Mouse (Mus musculus) lung, embryonic 14.5 days (tissue): ENCODE measurements around the gene Nr4a2. TPM values are rescaled to one million over a fixed set of nuclear protein-coding genes. Genes with fewer than 3 reads are reported as not detected.

Experiments used
- ATAC-seq: fragments of 200-750 bp; cut with Nextera tagmentation; 2 replicates; pipeline ENCODE4 v1.8.0; 2017; ENCODE audit warnings: mild to moderate bottlenecking, moderate TSS enrichment, moderate library complexity; ENCODE audit not compliant: insufficient read depth
- DNase-seq: peaks from one replicate; pipeline ENCODE4 v3.0.0-alpha.2; 2015
- H3K27ac ChIP-seq: fragments of 300-500 bp; sonication (generic); 2 replicates; pipeline ENCODE4 v1.5.1; 2014; ENCODE audit warnings: low read depth, mild to moderate bottlenecking, moderate library complexity
- H3K27me3 ChIP-seq: fragments of 300-500 bp; sonication (generic); 2 replicates; pipeline ENCODE4 v1.6.1; 2014; ENCODE audit warnings: low read length, control low read depth; ENCODE audit not compliant: insufficient read depth
- H3K36me3 ChIP-seq: fragments of 300-500 bp; sonication (generic); 2 replicates; pipeline ENCODE4 v1.6.1; 2014; ENCODE audit warnings: control low read depth; ENCODE audit not compliant: insufficient read depth
- H3K4me1 ChIP-seq: fragments of 300-500 bp; sonication (generic); 2 replicates; pipeline ENCODE4 v1.6.1; 2014; ENCODE audit warnings: antibody characterized with exemption, control low read depth; ENCODE audit not compliant: insufficient read depth
- H3K4me2 ChIP-seq: fragments of 300-500 bp; sonication (generic); 2 replicates; pipeline ENCODE4 v1.6.1; 2014; ENCODE audit warnings: mild to moderate bottlenecking
- H3K4me3 ChIP-seq: fragments of 300-500 bp; sonication (generic); 2 replicates; pipeline ENCODE4 v1.5.1; 2014; ENCODE audit warnings: low read depth, low read length
- H3K9ac ChIP-seq: fragments of 300-500 bp; sonication (generic); 2 replicates; pipeline ENCODE4 v1.6.1; 2014
- H3K9me3 ChIP-seq: fragments of 300-500 bp; sonication (generic); 2 replicates; pipeline ENCODE4 v1.6.1; 2016; ENCODE audit warnings: low read depth, low read length, control low read depth
- CTCF ChIP-seq: IDR thresholded peaks from 2 replicates; pipeline ENCODE4 v1.5.1; 2016; ENCODE audit warnings: antibody characterized with exemption, low read depth
- WGBS: fragments of 180-500 bp; shearing (Covaris S2); extraction: QIAGEN DNeasy Blood & Tissue Kit; methylation state at CpG from one replicate; pipeline ENCODE4 v1.1.7; 2014; 5-methylcytosine and 5-hydroxymethylcytosine counted together
- polyA plus RNA-seq: library from polyadenylated mRNA; unstranded; fragments of >200 nt; fragmentation: Nextera tagmentation; extraction: Ambion mirVana; gene quantifications from 2 replicates; pipeline ENCODE4 v1.2.1, GENCODE M21; 2014

Gene Nr4a2
- polyA plus RNA-seq, 1 experiment from 2014 or later, result 5.9 TPM

DNA sequence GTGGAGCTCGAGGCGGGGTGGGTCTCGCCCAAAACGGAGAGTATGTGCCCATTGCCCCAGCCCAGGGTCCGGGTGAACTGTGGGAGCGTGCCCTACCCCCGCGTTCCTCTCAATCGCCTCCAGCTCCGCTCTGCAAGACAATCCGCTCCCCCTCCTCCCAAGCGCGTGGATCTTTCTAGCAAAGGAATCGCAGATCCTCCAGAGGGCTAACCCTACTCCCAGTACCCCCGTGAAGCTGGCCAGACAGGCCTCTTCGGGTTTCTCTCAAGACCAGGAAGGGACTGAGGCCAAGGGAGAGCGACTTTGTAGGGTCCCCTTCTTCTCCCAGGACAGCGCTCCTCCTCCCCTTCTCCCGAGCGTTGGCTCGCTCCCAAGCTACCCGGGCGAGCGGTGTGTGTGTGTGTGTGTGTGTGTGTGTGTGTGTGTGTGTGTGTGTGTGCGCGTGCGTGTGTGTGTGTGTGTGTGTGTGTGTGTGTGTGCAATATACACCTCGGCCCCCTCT is 7.9 kb downstream of the Nr4a2 start:
- peak; percentile 66 for DNase-seq
- Histone ChIP-seq H3K4me3 (peak overlapping the region; percentile 73), H3K9ac (peak overlapping the region; percentile 65), H3K27ac (peak overlapping the region; percentile 83; the same call in 1 of the 2 replicates), H3K4me2 (peak overlapping the region; percentile 90), H3K4me1 (0 out of 2 replicates have a peak, but pooled peaks cover 3% of the 10 kb centered on the region), H3K9me3 (peaks cover 3% of the 10 kb centered on the region; the same call in 1 of the 2 replicates), H3K36me3 (no peaks in the 10 kb centered on the region), H3K27me3 (peaks cover 31% of the 10 kb centered on the region)
- ATAC-seq, result peak; percentile 45
- under 1% methylated on average over 22 of the region's 28 CpGs for WGBS
- TF ChIP-seq CTCF, result no peak

DNA sequence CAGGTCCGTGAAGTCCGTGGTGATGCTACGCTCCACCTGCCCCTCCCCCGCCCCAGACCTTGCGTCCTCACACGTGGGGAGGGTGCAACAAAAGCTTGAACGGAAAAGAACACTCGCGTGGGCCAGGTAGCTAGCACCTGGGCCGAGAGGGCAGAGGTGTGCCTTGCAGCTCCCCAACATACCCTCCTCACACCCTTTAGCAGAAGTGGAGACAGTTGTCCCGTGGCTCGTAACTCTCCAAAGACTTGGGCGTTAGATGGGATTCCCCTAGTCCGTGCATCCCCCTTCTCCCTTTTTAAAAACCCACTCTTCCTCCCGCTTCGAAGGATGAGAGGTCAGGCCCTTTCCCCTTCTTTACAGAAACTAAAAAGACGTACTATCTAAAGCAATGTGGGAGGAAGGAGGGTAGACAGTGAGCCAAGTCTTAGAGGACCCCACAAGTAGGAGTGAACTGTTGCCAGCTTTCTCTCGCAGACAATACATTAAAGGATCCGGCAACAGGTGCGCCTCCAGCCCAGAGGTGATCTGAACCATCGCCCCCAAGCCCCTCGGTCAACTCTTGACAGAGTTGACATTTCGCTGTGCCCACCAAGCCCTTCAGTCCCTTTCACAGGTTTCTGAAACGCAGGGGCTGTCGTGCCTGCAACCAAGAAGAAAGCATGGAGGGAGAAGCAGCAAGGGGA is 8.5 kb downstream of the Nr4a2 start:
- Histone ChIP-seq H3K4me2 (peak overlapping the region; percentile 90), H3K4me3 (peak overlapping the region; percentile 73), H3K4me1 (0 out of 2 replicates have a peak, but pooled peaks cover 3% of the 10 kb centered on the region), H3K27me3 (peaks cover 37% of the 10 kb centered on the region), H3K9ac (peak overlapping the region; percentile 65), H3K27ac (no peak overlapping the region), H3K9me3 (peaks cover 3% of the 10 kb centered on the region; the same call in 1 of the 2 replicates), H3K36me3 (no peaks in the 10 kb centered on the region)
- ATAC-seq, result peak; percentile 12
- under 1% methylated on average over 25 of the region's 25 CpGs for WGBS
- DNase-seq, result peak; percentile 39
- TF ChIP-seq CTCF, result no peak

DNA sequence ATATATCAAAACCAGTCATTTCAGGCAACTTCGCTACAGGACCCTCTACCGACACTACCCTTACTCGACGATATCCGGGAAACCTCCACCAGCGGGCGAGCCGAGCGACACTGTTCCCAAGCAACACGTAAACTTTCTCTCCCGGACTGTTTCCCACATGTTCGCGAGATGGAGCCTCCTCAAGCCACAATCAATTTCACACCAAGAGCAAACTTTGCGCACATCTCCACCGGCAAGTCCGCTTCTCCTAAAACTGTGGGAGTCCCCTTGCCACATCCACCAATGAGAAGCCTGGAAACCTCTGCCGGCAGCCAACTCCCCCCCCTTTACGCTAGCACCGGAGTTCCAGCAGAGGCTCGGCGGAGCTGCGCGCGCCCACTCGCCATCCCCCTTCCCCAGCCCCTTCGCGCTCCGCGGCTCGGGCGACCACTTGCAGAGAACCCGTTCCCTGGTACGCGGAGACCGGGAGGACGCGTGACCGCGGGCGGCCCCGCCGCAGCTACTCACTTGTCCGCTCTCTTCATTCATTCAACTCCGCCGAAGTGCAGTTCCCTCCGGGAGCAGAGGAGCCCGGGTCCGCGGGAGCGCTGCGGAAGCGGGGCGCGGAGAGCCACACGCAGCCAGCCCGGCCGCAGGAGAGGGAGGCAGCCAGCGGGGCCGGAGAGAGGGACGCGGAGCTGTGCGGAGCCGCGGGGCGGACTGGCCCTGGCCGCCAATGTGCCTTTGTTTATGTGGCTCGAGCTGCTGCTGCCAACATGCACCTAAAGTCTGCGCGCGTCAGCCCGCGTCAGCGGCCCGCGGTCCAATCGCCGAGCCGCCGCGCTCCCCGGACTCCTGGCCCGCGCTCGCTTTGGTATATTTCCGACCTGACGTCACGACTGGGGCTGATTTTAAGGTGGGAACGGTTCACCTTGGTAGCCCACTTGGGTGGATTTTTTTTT is 9.3 kb downstream of the Nr4a2 start:
- no peaks in the 10 kb centered on the region for H3K36me3 ChIP-seq
- TF ChIP-seq CTCF, result no peak
- peak overlapping the region; percentile 73 for H3K4me3 ChIP-seq
- H3K4me1 ChIP-seq, result 0 out of 2 replicates have a peak, but pooled peaks cover 3% of the 10 kb centered on the region
- DNase-seq (peak; percentile 87), ATAC-seq (peak; percentile 77)
- peak overlapping the region; percentile 90 for H3K4me2 ChIP-seq
- peaks cover 46% of the 10 kb centered on the region for H3K27me3 ChIP-seq
- peak overlapping the region; percentile 42; the same call in 1 of the 2 replicates for H3K27ac ChIP-seq
- peaks cover 3% of the 10 kb centered on the region; the same call in 1 of the 2 replicates for H3K9me3 ChIP-seq
- under 1% methylated on average over 78 of the region's 88 CpGs for WGBS
- peak overlapping the region; percentile 65 for H3K9ac ChIP-seq

DNA sequence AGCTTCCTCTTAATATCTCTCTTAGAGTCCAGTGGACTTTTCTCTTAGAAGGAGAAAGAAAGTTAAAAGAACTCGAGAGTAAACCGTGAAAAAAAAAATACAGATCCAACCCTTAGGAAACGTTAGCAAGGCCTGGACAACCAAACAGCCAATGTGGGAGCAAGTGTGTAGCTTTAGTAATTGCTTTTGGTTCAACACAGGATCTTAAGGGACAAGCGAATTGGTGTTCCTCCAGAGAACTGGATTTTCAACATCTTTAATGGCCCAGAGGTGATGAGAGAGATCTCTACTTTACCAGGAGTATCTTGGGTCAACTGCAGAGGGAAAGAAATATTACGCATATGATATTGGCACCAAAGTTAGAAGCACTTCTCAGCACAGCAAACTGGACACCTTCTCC is 10.4 kb downstream of the Nr4a2 start:
- Histone ChIP-seq H3K36me3 (no peaks in the 10 kb centered on the region), H3K27me3 (peaks cover 56% of the 10 kb centered on the region), H3K9ac (no peak overlapping the region), H3K4me1 (0 out of 2 replicates have a peak, but pooled peaks cover 3% of the 10 kb centered on the region), H3K27ac (no peak overlapping the region), H3K9me3 (peaks cover 3% of the 10 kb centered on the region; the same call in 1 of the 2 replicates), H3K4me3 (peak overlapping the region; percentile 73), H3K4me2 (peak overlapping the region; percentile 90)
- ATAC-seq, result no peak
- no peak for TF ChIP-seq CTCF
- WGBS, result 25% methylated on average over 5 of the region's 5 CpGs
- DNase-seq, result no peak

GRCm38 (mm10) chr2:57112949-57113348 is 10.9 kb downstream of the Nr4a2 start:
- Histone ChIP-seq H3K4me2 (no peak overlapping the region), H3K36me3 (no peaks in the 10 kb centered on the region), H3K4me3 (no peak overlapping the region), H3K9me3 (peaks cover 3% of the 10 kb centered on the region; the same call in 1 of the 2 replicates), H3K27ac (no peak overlapping the region), H3K27me3 (peaks cover 61% of the 10 kb centered on the region), H3K4me1 (0 out of 2 replicates have a peak, but pooled peaks cover 3% of the 10 kb centered on the region), H3K9ac (no peak overlapping the region)
- DNase-seq (no peak), ATAC-seq (no peak)
- WGBS, result 30% methylated on average over 6 of the region's 6 CpGs
- TF ChIP-seq CTCF, result no peak

- Histone ChIP-seq H3K4me2 (no peak overlapping the region), H3K4me1 (0 out of 2 replicates have a peak, but pooled peaks cover 3% of the 10 kb centered on the region), H3K27ac (no peak overlapping the region), H3K4me3 (peak overlapping the region; percentile 7; the same call in 1 of the 2 replicates), H3K27me3 (peaks cover 69% of the 10 kb centered on the region), H3K9ac (no peak overlapping the region), H3K9me3 (peaks cover 3% of the 10 kb centered on the region; the same call in 1 of the 2 replicates), H3K36me3 (no peaks in the 10 kb centered on the region)
- TF ChIP-seq CTCF, result no peak
- ATAC-seq (no peak), DNase-seq (no peak)
- 10% methylated on average over 38 of the region's 38 CpGs for WGBS
These were observed 11.8 kb downstream of the Nr4a2 start for GRCm38 (mm10) chr2:57111791-57112538.
